Mouse (Mus musculus) spleen, embryonic (tissue): Measurements from ENCODE around the gene Gm49450.

ENCODE experiments used
- CTCF ChIA-PET: fragments of 350-600 bp; sonication (Branson Sonifier 250); formaldehyde crosslinking; loops from one replicate; lab custom pipeline; 2022; lab: Charles Lee

Gene Gm49450

GRCm38 (mm10) chr15:98930017-98930734 lies 23.2 kb downstream of the Gm49450 start:
- CTCF ChIA-PET = no interaction called here

GRCm38 (mm10) chr15:98928598-98929240 lies 24.6 kb downstream of the Gm49450 start:
- CTCF ChIA-PET = interaction anchor here (0.6 kb wide), 1 partner anchor 80 kb away, joined by 3 read pairs; no protein-coding TSS in a partner anchor

GRCm38 (mm10) chr15:98927566-98927965 lies 25.8 kb downstream of the Gm49450 start:
- CTCF ChIA-PET = no interaction called here

- CTCF ChIA-PET = no interaction called here
Observed at GRCm38 (mm10) chr15:98924682-98925081, 28.7 kb downstream of the Gm49450 start.

- CTCF ChIA-PET = no interaction called here
Observed at GRCm38 (mm10) chr15:98923031-98923537, 30.3 kb downstream of the Gm49450 start.

GRCm38 (mm10) chr15:98922581-98922980 lies 30.8 kb downstream of the Gm49450 start:
- CTCF ChIA-PET = interaction anchor here (0.7 kb wide), 1 partner anchor 16 kb away, joined by 3 read pairs; no protein-coding TSS in a partner anchor

- CTCF ChIA-PET = interaction anchor here (0.5 kb wide), 1 partner anchor 63 kb away, joined by 6 read pairs; no protein-coding TSS in a partner anchor
Observed at GRCm38 (mm10) chr15:98921510-98921909, 31.8 kb downstream of the Gm49450 start.

GRCm38 (mm10) chr15:98918499-98918895 lies 34.9 kb downstream of the Gm49450 start:
- CTCF ChIA-PET = interaction anchor here (0.6 kb wide), 1 partner anchor 12 kb away, joined by 8 read pairs; no protein-coding TSS in a partner anchor

- CTCF ChIA-PET = interaction anchor here (0.6 to 1.3 kb wide), 3 partner anchors 11 to 75 kb away, joined by 3 to 8 read pairs (median 4); partner anchors contain the start of genes Gm49450 and Tuba1a
Observed at GRCm38 (mm10) chr15:98917538-98918498, 35.5 kb downstream of the Gm49450 start, which contains the start of gene Lmbr1l. Gene Lmbr1l (minus strand): TSS chr15:98918231.

- CTCF ChIA-PET = interaction anchor here (0.7 to 1.3 kb wide), 3 partner anchors 37 to 79 kb away, joined by 3 to 11 read pairs (median 4); partner anchors contain the start of genes Gm49450 and Tuba1a
Observed at GRCm38 (mm10) chr15:98917091-98917490, 36.3 kb downstream of the Gm49450 start.

GRCm38 (mm10) chr15:98916016-98916415 lies 37.3 kb downstream of the Gm49450 start:
- CTCF ChIA-PET = no interaction called here

- CTCF ChIA-PET = no interaction called here
Observed at GRCm38 (mm10) chr15:98914903-98915302, 38.4 kb downstream of the Gm49450 start.

- CTCF ChIA-PET = no interaction called here
Observed at GRCm38 (mm10) chr15:98904692-98905091, 48.7 kb downstream of the Gm49450 start.

- CTCF ChIA-PET = no interaction called here
Observed at GRCm38 (mm10) chr15:98902600-98902999, 50.8 kb downstream of the Gm49450 start.

GRCm38 (mm10) chr15:98901530-98901929 lies 51.8 kb downstream of the Gm49450 start:
- CTCF ChIA-PET = no interaction called here

GRCm38 (mm10) chr15:98897928-98898800 lies 55.2 kb downstream of the Gm49450 start, which contains the start of gene Dhh:
Gene Dhh (minus strand): TSS chr15:98898540.
- CTCF ChIA-PET = no interaction called here

- CTCF ChIA-PET = no interaction called here
Observed at GRCm38 (mm10) chr15:98897495-98897894, 55.9 kb downstream of the Gm49450 start.

GRCm38 (mm10) chr15:98895635-98896589 lies 57.4 kb downstream of the Gm49450 start:
- CTCF ChIA-PET = interaction anchor here (0.9 kb wide), 1 partner anchor 133 kb away, joined by 4 read pairs; no protein-coding TSS in a partner anchor
